37 mouse cellular contexts compared by ENCODE assay signal in the genomic region with DNA sequence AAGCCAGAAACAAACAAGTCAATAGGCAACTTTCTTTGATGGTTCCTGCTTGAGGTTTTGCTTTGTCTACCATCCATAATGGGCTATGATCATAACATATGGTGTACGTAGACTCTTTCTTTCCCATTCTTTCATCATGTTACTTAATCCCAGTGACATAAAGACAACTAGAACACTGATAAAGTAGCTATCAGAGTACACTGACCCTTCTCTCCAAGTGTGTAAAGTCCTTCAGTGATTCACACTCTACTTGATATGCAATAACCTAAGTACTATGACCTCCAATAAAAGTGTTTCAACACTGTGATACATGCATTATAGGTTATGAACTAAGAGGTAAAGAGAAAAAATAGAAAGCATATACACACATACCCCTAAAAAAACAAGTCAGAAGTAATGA. TPM values are rescaled to one million over a fixed set of nuclear protein-coding genes. Genes with fewer than 3 reads are reported as not detected.
"Had no signal": no experiment of that assay in that cellular context is flagged by ENCODE, and none has a peak within 500 bp of the region (broad histone marks: within the 10 kb centered on the region; RNA-seq: fewer than 3 reads in every experiment).

No protein-coding gene starts in this region.

- H3K9ac ChIP-seq: heart, embryonic 12.5 days; hindbrain, embryonic 13.5 days; hindbrain, embryonic 15.5 days; limb, embryonic 13.5 days; limb, embryonic 15.5 days; liver, embryonic 12.5 days; liver, embryonic 14.5 days had no signal

- H3K27ac ChIP-seq: heart, embryonic 10.5 days; hindbrain, embryonic 13.5 days; hindbrain, embryonic 15.5 days; hindbrain, postnatal 0 days; layer of hippocampus, adult 2 months; limb, embryonic 13.5 days; limb, embryonic 15.5 days; liver, embryonic 12.5 days; liver, embryonic 14.5 days had no signal

- H3K4me3 ChIP-seq: heart, embryonic 10.5 days; heart, embryonic 12.5 days; hindbrain, embryonic 13.5 days; hindbrain, embryonic 15.5 days; layer of hippocampus, adult 2 months; limb, embryonic 13.5 days; limb, embryonic 15.5 days; liver, embryonic 12.5 days had no signal

- H3K9me3 ChIP-seq: heart, embryonic 10.5 days; heart, embryonic 12.5 days; hindbrain, embryonic 13.5 days; hindbrain, embryonic 15.5 days; limb, embryonic 13.5 days; limb, embryonic 15.5 days; liver, embryonic 12.5 days had no signal

- H3K27me3 ChIP-seq: heart, embryonic 12.5 days; hindbrain, embryonic 13.5 days; hindbrain, embryonic 15.5 days; limb, embryonic 13.5 days; limb, embryonic 15.5 days; liver, embryonic 12.5 days had no signal

- H3K4me1 ChIP-seq: heart, embryonic 10.5 days; heart, embryonic 12.5 days; hindbrain, embryonic 13.5 days; hindbrain, embryonic 15.5 days; limb, embryonic 13.5 days; limb, embryonic 15.5 days; liver, embryonic 12.5 days had no signal

- DNase-seq: gastrocnemius, postnatal 14 days; gastrocnemius, postnatal 36 days; kidney, adult 18-20 months; kidney, adult 8-10 months; kidney, postnatal 10 days; kidney, postnatal 4 days; layer of hippocampus, postnatal 36 days; left cerebral cortex, postnatal 4 days had no signal

- ATAC-seq: hindbrain, postnatal 0 days; liver, embryonic 12.5 days had no signal

- H3K36me3 ChIP-seq: heart, embryonic 10.5 days; heart, embryonic 12.5 days; hindbrain, embryonic 13.5 days; hindbrain, embryonic 15.5 days; limb, embryonic 13.5 days; limb, embryonic 15.5 days; liver, embryonic 12.5 days had no signal

- H3K4me2 ChIP-seq: heart, embryonic 12.5 days; hindbrain, embryonic 13.5 days; hindbrain, embryonic 15.5 days; limb, embryonic 13.5 days; limb, embryonic 15.5 days; liver, embryonic 12.5 days had no signal

RNA-seq across cellular contexts. Expression of gene 1700057G04Rik, which starts 27.9 kb away (rescaled TPM):
- total RNA-seq: gastrocnemius, adult 18-20 months; gastrocnemius, adult 8-10 months; gastrocnemius, postnatal 14 days; gastrocnemius, postnatal 36 days; heart, adult 8-10 months; heart, postnatal 10 days; heart, postnatal 25 days; hematopoietic stem cell, adult 5-6 weeks; hindbrain, postnatal 0 days; layer of hippocampus, adult 2 months; layer of hippocampus, postnatal 10 days; layer of hippocampus, postnatal 36 days; left cerebral cortex, adult 18-20 months; left cerebral cortex, adult 8-10 months; left cerebral cortex, postnatal 10 days; left cerebral cortex, postnatal 25 days; left cerebral cortex, postnatal 4 days; liver, adult 2 months had no signal
- polyA plus RNA-seq: heart, embryonic 10.5 days; heart, embryonic 12.5 days; heart, embryonic 14.5 days; heart, embryonic 16.5 days; hindbrain, embryonic 11.5 days; hindbrain, embryonic 13.5 days; hindbrain, embryonic 15.5 days; hindbrain, postnatal 0 days; intestine, embryonic 14.5 days; kidney, embryonic 14.5 days; kidney, embryonic 16.5 days; limb, embryonic 11.5 days; limb, embryonic 13.5 days; limb, embryonic 15.5 days; liver, adult 2 months; liver, embryonic 12.5 days; liver, embryonic 14.5 days had no signal
